Mouse (Mus musculus) subcutaneous adipose tissue, adult 2 months (tissue): ENCODE data around the gene Tipin. TPM values are rescaled to one million over a fixed set of nuclear protein-coding genes. Genes with fewer than 3 reads are reported as not detected.

Experiments
- polyA plus RNA-seq: library from polyadenylated mRNA; depleted of rRNA; stranded (reverse); fragments of >200 nt; gene quantifications from 2 replicates; pipeline ENCODE4 v1.2.3, GENCODE M21; 2012; ENCODE audit warnings: low replicate concordance; rRNA removed

Tipin gene
- polyA plus RNA-seq: 7.8 and 8.1 TPM in 2 replicates

DNA sequence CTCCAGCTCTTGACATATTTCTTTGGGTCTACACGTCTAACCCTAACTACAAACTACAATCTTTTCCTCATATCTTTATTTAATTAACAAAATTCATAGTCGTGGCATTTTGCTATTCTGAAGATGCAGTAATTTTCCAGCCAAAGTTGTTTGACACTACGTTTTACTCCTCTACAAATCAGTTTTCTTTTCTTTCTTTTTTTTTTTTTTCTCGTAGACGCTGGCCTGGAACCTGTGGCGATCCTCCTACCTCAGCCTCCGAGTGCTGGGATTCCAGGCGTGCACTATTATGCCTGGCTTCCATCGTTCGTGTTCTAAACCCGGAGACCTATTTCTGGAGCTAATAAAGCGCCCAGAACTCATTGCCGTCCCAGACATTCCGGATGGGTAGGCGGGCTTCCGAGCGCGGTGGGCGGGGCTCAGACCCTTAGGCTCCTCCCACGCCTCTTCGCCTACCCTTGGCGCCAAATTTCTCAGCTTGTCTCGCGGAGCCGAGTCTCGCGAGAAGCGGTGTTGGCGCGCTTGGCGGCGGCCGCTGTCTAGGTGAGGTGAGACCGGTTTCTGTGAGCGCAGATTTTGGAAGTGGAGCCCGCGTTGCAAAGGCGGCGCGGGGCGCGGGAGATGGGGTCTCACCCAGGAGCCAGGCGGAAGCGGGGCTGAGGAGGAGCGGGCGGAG lies at the start of gene Tipin:
Gene Tipin, plus strand, starts transcription at position 477 of the 676 bp plus-strand sequence.

GRCm38 (mm10) chr9:64234768-64235435 lies 46.5 kb upstream of the Tipin start, which contains the start of gene Uchl4:
TSS of gene Uchl4 (plus strand) at chr9:64235201.

DNA sequence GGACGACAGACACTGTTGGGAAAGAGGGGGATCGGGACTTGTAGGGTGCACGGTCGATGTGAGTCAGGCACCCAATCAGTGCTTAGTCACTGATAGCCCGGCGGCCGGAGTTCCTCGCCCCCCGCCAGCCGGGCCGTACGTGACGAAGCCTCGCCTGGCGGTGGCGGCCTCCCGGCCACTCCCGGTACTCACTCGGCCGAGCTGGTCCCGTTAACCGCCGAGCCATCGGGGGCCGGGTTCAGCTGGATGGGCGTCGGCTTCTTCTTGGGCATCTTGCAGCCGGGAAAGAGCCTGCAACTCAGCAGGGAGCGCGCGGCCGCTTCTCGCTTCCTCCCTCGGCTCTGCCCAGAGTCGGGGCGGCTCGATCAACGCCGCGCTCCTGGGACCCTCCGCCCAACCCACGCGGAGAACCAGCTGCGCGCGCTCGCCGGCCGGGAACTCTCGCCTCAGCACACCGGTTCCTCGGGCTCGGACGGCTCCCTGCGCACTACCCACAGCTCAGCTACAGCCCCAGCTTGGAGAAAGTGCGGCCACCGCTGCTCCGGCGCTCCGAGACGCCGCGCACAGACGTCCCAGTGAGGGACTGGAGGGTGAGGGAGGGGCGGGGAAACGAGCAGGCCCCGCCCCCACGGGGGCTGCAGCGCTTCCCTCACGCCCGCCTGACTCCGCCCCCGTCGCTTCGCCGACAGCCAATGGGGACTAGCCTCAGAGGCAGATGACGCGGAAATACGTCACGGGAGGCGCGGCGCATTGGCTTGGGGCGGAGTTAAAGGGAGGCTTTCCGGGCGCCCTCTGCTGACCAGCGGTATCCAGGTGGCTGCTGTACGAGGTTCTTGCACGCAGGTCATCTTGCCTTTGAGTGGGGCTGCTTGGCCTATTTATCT lies 28.1 kb upstream of the Tipin start, which contains the start of gene Map2k1:
Gene Map2k1, minus strand, starts transcription at position 611 of the 884 bp plus-strand sequence.

DNA sequence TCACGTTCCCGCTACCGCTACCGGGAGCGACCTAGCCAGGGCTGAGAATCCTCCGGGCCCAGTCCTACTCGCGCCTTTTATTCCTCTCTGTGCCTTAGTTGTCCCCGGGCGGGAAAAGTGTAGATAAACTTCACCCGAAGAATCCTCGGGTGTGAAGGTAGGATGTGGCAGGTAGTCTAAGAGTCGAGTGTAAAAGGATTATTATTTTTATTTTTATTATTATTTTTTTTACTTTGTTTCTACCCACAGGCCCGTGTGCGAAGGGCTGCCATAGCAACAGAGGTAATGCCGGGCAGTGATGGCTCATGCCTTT lies 59.8 kb downstream of the Tipin start, which contains the start of gene Dis3l:
Gene Dis3l, minus strand, starts transcription at position 35 of the 313 bp plus-strand sequence.

Other genes with a start within 250 kb of the Tipin start
- 25.1 and 112 TPM in 2 replicates for gene Lctl, start 164.4 kb upstream of the Tipin start, polyA plus RNA-seq
- 1.0 and 2.6 TPM in 2 replicates for gene Zwilch, start 108.5 kb upstream of the Tipin start, polyA plus RNA-seq
- 338 and 726 TPM in 2 replicates for gene Rpl4, start 108.2 kb upstream of the Tipin start, polyA plus RNA-seq
- 12.7 and 24.3 TPM in 2 replicates for gene Snapc5, start 102.3 kb upstream of the Tipin start, polyA plus RNA-seq
- gene Uchl4, start 46.4 kb upstream of the Tipin start, polyA plus RNA-seq: 0.20 TPM in 1 of 2 replicates, not detected in the other
- 47.7 and 53.8 TPM in 2 replicates for gene Map2k1, start 27.9 kb upstream of the Tipin start, polyA plus RNA-seq
- 10.7 and 15.9 TPM in 2 replicates for gene Dis3l, start 59.7 kb downstream of the Tipin start, polyA plus RNA-seq
- gene Megf11, start 104.0 kb downstream of the Tipin start, polyA plus RNA-seq: 0.17 and 0.23 TPM in 2 replicates